Mouse (Mus musculus): ENCODE results near the gene Stag1.
A peak's percentile ranks its signal among the peaks of the same experiment; 100 is the strongest.
"Not testable (repeated sequence)": the region's sequence is repeated elsewhere in the genome, so short reads cannot be mapped to it uniquely, and the experiment has no call there.

The Stag1 gene

DNA sequence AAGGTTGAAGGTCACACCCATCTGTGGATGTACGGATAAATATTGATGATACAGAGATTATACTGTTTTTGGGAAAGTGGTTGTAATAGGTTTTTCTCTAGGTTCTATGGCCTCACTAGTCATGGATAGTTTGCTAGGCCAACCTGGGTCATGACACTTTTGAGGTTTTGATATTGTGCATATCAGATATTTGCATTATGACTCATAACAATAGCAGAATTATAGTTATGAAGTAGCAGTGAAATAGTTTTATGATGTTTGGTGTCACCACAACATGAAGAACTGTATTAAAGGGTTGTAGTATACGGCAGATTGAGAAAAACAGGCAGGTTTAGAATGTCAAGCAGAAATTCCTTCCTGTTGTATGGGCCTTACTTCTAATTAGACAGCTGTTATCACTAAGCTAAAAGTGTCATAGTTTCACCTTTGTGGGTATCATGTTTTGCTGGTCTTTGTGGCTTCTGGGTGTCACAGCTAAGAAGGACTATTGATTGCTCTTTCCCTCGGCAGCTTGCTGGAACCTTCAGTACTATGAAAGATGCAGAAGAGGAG lies 92.2 kb downstream of the Stag1 start:
- DNase-seq: no peak

DNA sequence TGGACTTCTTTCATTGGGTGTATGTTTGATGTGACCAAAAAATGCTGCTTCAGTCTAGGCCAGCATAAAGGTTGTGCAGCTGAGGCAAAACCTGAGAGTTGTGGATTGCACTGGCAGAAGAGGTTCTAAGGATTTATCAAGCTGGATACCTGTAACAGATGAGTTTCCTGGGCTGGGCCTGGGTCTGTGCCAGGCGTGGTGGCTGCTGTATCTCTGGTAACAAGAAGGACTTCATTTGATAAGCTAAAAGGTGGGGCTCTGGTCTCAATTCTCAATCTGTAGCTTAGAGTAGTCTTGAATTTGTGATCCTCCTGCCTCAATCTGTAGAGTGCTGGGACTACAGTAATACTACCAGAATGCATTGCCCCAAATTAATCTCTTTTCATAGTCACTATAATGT lies 94.6 kb downstream of the Stag1 start:
- no peak for DNase-seq

DNA sequence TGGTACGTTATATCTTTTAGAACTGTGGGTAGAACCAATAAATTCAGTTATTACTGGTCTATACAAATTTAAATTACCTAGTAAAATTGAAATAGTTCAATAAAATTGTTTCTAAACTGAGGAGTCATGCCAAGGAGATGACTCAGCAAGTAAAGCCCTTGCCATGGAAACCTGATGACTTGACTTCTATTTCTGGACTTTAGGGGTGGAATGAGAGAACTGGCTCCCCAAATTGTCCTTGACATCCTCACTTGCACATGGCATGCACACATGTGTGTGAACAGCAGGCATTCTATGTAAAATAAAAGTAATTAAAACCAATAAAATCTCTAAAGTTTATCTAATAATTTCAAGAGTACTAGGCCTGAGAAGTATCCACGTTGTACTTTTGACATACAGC lies 98.9 kb downstream of the Stag1 start:
- no peak for DNase-seq

DNA sequence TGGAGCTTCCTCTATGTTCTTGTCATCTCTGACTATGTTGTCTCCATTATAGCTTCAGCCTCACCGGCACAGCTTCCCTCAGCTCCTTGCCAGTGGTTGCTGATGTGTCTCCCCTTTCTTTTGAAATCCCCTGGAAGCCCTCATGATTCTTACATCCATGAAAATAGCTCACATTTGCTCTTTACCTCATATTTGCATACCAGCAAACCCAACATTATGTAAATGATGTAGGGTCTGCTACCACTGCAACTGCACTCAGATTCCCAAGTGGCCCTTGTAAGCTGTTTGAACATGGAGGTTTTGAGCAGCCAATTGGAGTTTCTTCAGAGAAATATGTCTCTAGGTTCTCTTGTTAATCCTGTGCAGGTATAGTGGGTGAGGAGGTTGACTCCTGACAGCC lies 110.0 kb downstream of the Stag1 start:
- DNase-seq: no peak

DNA sequence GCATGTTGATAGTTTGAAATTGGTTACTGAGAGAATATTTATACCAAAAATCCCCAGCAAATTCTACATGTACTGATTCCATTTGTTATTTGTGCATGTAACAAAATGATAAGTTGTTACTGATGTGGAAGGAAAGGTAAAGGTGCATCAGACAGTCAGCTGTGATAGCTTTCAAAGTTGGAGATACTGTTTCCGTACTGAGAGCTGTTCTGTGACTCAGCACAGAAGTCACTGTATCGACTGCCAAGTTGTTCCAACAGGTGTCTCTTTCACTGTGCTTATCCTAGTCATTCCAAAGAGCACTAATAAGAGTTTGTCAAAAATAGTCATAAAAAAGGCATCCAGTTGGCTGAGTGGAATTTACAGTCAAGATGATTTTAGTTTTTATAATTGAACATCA lies 114.1 kb downstream of the Stag1 start:
- no peak for DNase-seq

DNA sequence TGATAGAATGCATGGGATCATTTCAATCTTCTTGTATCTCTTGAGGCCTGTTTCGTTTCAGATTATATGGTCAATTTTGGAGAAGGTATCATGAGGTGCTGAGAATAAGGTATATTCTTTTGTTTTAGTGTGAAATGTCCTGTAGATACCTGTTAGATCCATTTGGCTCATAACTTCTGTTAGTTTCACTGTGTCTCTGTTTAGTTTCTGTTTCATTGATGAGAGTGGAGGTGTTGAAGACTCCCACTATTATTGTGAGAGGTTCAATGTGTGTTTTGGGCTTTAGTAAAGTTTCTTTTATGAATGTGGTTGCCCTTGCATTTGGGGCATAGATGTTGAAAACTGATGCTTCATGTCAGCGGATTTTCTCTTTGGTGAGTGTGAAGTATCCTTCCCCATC lies 127.2 kb downstream of the Stag1 start:
- DNase-seq: not testable (repeated sequence)

DNA sequence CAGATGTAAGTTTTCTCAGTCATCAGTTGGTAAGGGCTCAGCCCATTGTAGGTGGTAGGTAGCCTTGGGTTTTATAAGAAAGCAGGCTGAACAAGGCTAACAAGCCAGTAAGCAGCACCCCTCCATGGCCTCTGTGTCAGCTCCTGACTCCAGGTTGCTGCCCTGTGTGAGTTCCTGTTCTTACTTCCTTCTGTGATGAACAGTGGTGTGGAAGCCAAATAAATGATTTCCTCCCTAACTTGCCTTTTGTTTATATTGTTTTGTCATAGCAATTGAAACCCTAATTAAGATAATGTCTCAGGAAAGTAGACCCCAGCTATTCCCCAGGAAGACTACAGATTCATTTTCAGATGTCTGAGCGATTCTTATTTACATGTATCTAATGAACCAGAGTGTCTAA lies 134.2 kb downstream of the Stag1 start:
- no peak for DNase-seq

DNA sequence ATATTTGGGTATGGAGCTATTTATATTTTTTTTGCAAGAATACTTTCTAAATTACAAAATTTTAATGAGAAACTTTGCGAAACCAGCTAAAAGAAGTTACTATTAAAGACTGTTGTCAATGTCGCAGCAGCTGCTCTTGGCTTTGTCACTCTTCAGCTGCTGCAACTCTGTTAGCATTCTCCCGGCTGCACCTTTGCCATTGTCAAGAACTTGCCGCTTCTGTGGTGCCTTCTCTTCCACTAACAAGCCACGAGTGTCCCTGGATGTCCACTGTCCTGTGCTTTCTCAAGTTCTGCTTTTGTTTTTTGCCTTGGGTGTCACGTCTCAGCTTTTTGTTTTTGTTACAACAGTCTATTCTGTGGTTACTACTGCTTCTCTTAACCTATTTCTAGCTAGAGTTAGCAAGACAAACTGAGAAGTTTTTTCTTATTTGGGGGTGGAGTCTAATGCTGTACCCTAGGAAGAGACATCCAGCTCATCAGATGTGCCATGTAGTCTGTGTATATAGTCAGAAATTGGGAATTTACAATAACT lies 136.4 kb downstream of the Stag1 start:
- no peak for DNase-seq

DNA sequence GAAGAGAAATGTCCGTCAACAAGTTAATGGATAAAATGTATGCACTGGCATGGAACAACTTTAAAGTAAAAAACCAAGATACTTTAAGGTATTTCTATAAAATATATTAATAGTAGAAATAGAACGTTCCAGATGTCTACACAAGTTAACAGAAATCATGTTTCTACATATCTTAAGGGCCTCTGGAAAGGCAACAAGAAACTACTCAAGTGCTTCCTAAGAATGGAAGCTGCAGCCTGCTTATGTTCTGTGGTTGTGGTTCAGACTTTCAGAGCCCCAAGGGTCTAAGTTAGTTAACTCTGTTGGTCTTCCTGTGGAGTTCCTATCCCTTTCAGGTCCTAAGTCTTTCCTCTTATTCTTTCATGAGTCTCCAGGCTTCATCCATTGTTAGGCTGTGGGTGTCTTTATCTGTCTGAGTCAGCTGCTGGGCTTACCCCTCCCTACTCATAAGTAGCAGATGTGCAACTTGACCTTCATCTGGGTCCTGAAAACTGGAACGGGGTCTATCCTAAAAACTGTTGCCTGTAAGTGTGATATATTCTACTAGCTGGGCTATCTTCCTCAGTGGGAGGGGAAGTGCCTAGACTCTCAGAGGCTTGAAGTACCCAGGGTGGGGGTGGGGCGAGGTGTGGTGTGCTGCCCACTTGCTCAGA lies 138.5 kb downstream of the Stag1 start:
- DNase-seq: no peak

DNA sequence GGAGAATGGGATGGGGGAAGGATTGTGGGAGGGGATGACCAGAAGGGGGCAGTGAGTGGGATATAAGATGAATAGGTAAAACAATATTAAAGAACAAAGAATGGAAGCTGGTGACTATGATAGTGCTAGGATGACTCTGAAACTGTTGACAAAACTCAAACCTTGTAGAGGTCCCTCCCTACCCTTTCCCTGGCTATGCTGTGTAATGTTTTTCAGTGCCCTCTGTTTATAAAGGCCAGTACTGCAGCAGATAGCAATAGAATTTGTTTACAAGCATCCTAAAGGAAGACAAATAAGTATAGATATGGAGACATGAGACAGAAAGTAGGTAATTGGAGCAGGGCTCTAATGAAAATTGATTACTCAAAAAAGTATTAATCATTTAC lies 139.0 kb downstream of the Stag1 start:
- no peak for DNase-seq

DNA sequence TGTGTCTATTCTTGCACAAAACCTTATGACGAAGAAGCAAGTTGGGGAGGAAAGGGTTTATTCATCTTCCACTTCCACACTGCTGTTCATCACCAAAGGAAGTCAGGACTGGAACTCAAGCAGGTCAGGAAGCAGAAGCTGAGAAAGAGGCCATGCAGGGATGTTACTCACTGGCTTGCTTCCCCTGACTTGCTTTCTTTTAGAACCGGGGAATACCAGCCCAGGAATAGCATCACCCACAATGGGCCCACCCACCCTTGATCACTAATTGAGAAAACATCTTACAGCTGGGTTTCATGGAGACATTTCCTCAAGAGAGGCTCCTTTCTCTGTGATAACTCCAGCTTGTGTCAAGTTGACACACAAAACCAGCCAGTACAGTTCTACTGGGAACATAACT lies 179.6 kb downstream of the Stag1 start:
- DNase-seq: not testable (repeated sequence)

DNA sequence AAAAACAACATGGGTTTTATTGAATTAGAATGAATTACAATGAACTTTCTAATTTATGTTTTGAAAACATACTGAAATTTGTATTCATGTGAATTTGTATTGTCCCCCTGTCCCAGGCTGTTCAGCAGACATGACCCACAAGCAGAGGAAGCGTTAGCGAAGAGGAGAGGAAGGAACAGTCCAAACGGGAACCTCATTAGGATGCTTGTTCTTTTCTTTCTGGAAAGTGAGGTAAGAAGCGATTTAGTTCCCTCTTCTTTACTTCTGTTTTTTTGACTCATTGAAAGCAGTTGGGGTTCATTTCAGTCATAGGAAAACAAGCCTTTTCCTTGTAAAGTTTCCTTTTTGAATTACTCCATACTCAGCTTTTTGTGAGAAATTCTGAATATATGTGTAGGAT lies 268.4 kb downstream of the Stag1 start:
- DNase-seq: no peak

DNA sequence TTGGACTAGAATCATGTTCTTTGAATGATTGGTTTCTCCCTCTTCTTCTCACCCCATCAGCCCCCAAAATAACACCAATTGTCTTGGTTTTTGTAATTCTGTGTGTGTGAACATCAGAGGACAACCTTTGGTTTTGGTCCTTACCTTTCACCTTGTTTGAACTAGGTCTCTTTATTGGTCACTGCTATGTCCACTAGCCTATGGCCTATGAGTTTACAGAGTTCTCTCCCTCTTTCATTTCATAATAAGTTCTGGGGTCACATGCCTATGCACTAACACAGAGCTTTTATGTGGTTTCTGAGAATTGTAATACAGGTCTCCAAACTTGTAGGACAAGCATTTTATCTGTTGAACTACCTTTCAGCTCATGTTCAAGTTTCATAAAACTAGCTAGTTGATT lies 272.0 kb downstream of the Stag1 start:
- DNase-seq: no peak

DNA sequence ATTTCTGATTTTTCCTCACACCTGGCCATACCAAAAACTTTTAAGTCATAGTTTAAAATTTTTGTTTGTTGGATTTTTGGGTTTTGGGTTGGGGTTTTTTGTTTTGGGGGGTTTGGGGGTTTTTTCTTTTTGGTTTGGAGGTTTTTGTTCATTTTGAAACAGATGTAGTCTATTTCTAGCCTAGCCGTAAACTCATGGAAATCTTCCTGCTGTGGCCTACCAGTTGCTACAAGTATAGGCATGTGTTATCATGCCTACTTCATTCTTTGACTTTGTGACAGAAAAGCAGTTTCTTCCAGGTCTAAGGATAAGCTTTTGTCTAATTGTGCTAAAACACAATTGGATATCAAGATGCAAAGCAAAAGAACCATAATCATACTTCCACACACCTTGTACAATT lies 298.5 kb downstream of the Stag1 start:
- DNase-seq: no peak

DNA sequence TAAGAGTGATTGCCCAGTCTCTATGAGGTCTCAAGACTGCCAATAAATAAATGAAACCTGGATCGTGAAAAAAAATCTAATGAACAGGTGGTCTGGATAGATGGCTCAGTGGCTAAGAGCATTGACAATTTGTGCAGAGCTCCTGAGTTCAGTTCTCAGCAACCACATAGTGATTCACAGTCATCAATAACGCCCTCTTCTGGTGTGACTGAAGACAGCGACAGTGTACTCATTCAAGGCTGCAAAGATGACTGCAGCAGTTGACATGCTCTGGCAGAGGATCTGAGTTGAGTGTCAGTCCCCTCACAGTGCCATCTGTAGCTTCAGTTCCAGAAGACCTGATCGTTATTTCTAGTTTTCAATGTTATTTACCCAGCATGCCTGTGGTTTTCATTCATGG lies 300.4 kb downstream of the Stag1 start:
- no peak for DNase-seq

DNA sequence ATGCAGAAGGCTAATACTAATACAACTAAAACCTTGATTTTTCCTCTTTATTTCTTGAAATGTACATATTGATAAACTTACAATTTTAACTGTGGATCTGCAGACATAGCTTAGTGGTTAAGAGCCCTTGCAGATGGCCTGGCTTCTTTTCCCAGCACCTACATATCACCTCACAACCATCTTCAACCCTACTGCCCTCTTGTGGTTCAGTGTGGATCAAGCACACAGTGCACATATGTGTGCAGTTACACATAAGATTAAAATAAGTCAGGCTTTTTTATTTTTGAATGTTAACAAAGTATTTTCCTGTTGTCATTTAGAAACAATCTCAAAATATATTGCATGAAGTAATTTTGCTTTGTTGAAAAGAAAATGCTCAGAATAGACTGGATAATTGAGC lies 312.8 kb downstream of the Stag1 start:
- peak in 1 of 2 experiments; percentile 25 for DNase-seq

DNA sequence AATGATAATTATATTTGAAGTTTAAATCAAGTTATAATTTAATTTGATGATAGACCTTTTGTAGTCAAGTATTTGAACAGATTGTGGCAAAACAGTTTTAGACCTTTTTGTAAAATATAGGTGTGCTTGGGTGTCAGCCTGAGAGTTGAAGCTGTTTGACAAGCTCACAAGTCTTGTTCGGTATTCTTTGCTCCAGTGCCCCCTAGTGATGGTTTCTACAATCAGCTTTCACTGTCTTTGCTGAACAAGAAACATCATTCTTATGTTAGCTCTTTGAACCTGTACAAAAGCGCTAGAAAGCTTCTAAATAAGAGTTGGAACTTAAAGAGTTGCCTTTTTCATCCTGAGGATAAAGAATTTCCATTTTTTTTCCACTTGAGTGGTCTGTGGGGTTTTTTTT lies 319.5 kb downstream of the Stag1 start:
- DNase-seq: peak; percentile 53 to 70

DNA sequence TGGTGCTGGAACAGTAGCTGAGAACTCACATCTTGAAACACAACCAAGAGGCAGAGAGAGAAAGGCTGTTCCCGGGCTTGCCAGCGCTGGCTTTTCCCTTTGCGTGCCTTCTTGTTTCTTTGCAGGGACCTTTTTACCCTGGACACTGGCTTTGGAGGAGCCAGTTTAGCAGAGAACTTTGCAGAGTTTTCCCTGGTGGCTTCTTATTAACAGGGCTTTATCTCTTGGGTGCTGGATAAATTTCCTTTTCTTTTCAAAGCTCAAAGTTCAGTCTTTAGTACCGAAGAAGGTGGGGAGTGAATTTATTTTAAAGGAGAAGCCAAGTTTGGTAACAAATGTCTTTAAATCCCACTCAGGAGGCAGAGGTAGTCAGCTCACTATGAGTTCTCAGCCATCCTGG lies 329.0 kb downstream of the Stag1 start:
- no peak for DNase-seq

DNA sequence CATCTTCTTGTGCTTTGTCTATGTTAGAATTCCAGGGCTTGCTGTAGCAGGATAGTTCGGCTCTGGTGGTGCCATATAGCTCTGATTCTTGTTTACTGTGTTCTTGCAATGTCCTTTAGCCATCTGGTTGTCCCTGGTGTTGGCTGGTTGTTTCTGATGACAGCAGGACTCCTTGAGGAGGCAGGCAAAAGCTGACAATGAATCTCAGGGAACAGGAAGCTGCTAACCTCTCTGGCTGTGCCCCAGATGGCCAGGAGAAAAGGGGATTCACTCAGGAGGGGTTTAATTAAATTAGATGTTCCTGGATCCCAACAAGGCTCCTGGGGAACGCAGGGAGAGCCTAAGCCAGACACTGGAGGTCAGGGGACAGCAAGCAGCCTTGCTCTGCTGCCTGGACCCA lies 344.4 kb downstream of the Stag1 start:
- DNase-seq: no peak

DNA sequence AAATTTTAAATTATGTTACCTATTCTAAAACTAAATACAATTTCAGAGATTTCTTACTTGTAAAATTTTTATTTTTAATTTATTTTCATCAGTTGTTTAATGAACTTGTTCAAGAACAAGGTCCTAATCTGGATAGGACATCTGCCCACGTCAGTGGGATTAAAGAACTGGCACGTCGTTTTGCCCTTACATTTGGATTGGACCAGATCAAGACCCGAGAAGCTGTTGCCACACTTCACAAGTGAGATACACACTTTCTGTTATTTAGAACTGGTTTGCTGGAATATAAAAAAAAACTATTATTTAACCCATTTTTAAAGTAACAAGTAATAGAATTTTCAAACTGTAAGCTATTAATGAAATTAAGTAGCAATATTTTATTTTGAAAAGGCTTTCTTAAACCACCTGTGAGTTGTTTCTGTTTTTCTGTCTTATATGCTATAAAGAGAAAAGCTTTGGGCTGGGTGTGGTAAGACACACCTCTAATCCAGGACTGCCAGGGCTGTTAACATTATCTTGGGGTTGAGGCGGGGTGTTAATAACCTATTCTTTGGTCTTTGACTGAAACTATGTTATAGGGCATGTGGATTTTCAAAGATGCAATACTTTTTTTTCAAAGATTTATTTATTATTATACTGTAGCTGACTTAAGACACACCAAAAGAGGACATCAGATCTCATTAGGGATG lies 347.2 kb downstream of the Stag1 start:
- DNase-seq: no peak

DNA sequence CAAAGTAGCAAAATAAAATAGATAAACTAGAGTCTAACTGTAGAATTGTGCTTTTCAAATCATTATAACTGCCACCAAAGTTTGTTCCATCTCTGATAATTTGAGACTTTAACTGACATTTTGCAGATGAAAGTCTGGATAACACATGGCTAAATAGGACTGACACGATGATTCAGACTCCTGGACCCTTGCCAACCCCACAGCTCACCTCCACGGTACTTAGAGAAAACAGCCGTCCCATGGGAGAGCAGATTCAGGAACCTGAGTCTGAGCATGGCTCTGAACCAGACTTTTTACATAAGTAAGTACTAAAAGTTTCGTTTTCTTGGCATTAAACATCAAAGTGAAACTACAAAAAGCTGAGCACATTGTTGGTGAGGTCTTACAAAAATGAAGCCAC lies 353.9 kb downstream of the Stag1 start:
- DNase-seq: peak; percentile 68

DNA sequence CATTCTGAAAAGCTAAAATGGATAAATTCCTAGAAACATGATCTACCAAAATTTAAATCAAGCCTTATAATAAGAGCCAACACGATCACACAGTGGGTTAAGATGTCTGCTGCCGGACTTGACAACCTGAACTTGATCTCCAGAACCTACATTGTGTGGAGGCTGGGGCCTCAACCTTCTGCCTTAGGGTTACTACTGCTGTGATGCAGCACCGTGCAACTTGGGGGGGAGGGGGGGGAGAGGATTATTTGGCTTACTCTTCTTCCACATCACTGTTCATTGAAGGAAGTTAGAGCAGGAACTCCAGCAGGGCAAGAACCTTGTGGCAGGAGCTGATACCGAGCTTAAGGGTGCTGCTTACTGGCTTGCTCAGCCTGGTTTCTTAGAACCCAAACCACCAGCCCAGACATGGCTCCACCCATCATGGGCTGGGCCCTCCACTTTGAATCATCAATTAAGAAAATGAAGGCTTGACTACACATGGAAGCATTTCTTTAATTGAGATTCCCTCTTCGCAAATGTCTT lies 365.4 kb downstream of the Stag1 start:
- DNase-seq: no peak

DNA sequence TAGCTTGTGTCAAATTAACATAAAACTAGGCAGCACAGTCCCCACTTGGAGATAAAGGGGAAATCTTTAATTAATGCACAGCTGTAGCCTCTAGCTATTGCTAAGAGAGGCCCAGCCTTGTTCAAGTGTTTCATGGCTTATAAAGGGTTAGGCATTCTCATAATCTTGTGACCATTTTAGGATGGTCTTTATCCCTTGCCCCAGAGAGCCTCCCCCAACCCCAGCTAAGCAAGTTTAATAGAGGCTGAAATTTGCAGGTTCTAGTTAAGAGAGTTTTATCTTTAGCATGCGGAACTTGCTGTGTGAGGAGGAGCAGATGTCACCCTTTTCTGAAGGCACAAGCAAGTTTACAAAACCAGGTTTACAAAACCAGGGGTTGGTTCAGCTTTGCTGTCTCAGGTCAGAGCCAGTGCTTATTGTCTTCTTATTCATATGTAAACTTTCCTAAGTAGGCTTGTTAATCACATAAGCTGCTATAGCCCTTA lies 365.9 kb downstream of the Stag1 start:
- DNase-seq: no peak

DNA sequence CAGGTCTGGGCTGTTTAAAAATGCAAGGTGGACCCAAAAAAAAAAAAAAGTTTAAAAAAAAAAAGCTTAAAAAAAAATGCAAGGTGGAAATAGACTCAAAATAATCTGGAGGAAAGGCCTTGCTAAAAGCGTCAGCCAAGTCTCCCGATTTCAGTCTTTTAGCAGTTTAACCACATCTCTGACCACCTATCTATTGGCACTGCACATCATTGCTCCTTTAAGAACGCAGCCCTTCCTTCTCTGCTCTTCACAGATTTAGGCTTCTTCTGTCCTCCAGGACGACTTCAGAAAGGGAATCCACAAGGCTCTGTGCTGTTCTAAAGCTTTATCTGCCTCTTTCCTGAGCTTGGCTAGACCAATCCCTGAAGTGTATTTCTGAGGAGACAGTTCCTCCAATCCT lies 366.5 kb downstream of the Stag1 start:
- no peak for DNase-seq
